Mouse (Mus musculus): ENCODE results near the gene Eif3i. TPM values are rescaled to one million over a fixed set of nuclear protein-coding genes. Genes with fewer than 3 reads are reported as not detected.
A peak's percentile ranks its signal among the peaks of the same experiment; 100 is the strongest.
"Not testable (repeated sequence)": the region's sequence is repeated elsewhere in the genome, so short reads cannot be mapped to it uniquely, and the experiment has no call there.

Eif3i gene
- total RNA-seq, 2 experiments from 2014 or later: 174 to 175 TPM

DNA sequence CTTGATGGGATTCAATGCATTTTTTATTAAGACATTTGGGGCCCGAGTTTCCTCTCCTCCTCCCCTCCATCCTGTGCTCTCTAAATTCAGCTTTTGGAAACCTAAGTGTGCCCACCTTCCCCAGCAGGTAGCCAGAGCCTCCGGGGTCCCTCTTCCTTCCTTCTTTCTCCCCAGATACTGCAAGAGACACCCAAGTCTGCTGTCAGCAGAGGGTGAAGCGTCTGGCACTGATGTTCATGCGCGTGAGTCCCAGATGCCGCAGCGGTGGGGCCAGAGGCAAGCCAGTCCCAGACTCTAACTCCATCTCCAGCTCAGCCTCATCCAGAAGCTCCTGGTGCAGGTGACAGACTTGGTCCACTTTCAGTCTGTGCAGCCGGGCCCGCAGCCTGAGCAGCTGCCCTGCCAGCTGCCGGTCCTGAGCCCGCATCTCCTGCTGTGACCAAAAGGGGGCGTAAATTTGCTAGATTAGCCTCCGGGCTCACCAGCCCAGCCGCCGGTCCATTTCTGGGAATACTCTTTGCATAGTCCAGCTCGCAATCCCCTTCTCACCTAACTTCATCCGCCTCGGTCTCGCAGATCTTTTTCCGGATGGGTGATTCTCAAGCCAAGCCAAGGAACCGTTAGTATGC is 23.5 kb downstream of the Eif3i start:
- peak; percentile 71 to 73 for DNase-seq (ENCODE audit: low spot score in 2 of 2)

DNA sequence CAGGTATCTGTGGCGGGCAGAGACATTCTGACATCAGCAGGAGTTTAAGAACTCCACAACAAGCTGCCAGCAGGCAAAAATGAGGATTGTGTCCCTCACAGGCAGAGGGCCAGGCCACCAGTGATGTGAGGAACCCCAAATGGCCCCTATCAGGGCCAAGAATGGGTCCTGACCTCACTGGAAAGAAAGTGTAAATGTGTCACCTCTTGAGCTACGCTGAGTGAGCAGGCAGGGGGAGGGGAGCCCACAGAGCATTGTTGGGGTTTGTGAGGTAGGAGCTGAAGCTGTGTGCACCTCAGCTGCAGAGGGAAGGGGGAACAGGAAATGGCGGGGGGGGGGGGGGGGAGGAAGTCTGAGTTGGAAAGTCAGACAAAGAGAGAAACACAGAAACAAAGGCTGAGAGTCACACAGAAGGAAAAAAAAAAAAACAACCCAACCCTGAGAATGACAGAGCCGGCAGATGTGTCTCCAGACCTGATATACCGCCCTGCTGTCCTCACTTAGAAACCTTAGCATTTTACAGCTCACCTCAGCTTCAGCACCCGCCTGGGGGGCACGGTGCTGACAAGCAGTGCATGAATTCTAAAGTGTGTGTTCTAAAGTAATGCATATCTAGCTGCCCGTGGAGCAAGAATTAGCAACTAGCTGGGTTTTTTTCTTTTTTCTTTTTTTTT is 25.1 kb downstream of the Eif3i start:
- DNase-seq (ENCODE audit: low spot score in 2 of 2): no peak

DNA sequence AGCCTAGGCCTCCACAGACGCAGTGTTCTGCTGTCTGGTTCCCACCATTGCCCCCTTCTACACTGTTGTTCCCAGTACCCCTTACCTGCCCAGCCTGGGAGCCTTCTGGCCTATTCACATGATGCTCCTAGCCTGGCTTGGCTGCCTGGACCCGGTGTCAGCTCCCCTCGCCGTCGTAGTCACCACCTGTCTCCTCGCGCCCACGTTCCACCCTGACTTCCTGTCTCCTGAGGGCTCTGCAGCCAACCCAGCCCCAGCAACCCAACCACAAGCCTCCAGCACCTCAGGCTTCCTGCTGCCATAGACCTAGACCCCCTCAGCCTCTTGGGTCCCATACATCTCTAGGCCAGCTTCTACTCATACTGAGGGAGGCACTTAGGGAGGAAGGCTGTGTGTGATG is 27.0 kb downstream of the Eif3i start, which contains the start of gene Lck:
Gene Lck, minus strand, starts transcription at position 212 of the 400 bp plus-strand sequence.
- DNase-seq (ENCODE audit: low spot score in 2 of 2): no peak

DNA sequence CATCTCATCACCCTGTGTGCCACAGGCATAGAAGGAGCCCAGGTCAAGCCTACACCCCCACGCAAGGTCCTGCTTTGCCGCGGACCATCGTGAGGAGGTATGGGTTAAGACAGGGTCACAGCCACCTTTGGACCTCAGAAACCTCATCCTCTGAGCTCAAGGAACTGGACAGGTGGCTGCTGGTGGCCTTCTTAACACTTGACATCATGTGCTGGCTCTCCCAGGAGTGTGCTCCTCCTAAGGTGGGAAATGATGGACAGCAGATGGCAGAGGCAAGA is 27.4 kb downstream of the Eif3i start:
- DNase-seq (ENCODE audit: low spot score in 2 of 2): no peak

DNA sequence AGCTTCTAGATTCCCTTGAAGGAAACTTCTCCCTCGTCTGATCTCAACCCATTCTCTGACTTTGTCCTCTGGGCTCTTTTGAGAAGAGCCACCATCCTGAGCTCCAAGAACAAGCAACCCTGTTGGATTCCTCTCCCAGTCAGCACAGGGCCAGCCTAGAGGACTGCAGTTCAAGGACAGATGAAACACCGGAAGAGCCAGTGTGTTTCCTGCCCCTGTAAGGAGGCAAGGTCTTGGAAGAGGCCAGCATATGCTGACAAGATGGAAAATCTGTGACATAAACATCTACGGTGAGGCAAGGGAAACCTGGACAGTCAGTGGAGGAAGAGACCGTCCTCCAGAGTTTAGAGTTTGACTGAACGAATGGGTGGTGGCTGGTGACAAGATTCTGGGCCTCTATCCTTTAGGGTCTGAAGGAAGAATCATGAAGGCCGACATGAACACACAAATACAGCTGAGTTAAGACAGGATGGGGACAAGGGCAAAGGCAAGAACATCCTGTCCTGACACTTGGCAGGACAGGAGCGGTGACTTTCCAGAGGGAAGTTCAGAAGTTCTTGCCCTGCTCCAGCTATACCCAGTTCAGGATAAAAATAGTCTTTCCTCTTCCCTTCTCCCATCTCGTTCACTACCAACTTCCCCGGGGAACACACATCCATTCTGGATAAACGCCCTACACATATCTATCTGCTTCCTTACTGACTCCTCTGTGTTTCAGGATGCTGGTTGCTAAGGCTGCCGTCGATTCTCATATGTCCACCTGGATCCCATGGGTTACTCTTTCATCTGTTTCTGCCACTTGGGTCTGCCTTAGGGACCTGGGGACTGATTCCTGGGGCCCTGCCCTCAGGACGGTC is 28.0 kb downstream of the Eif3i start:
- no peak for DNase-seq (ENCODE audit: low spot score in 2 of 2)

DNA sequence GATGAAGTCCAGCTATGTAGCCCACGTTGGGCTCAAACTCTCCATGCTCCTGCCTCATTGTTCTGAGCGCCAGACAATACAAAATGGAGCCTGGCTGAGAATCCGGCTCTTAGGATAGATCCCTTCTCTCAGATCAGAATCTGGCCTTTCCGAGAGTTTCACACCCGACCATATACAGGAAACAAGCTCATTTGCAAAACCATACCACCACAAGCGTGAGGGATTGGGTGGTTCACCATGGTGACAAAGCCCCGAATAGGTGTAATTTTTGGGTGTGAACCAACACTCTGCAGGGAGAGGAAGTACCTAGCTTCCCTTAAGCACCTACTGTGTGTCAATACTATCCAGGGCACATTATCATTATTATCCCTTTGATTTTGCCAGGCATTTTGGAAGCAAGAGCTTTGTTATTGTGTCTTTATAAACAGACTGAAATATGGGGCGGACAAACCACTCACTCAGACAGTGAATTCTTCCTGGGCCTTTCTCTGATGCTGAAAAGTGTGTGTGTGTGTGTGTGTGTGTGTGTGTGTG is 28.8 kb downstream of the Eif3i start:
- no peak for DNase-seq (ENCODE audit: low spot score in 2 of 2)

DNA sequence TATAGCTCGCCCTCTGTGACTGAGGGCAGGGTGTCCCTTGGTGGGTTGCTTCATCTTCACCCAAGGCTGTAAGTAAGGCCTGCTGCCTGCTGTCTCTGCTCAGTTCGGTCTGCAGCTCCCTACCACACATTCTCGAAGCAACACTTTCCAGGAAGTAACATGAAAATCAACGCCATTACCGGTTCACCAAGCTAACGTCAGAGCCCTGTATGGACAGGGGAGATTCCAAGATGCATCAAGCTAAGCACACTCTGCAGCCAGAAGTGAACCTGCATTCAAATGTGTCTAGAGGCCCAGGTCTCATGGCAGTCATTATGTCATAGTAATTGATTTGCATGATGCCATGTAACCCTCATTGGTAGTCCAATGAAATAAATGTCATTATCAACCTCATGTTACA is 30.4 kb downstream of the Eif3i start:
- no peak for DNase-seq (ENCODE audit: low spot score in 2 of 2)

DNA sequence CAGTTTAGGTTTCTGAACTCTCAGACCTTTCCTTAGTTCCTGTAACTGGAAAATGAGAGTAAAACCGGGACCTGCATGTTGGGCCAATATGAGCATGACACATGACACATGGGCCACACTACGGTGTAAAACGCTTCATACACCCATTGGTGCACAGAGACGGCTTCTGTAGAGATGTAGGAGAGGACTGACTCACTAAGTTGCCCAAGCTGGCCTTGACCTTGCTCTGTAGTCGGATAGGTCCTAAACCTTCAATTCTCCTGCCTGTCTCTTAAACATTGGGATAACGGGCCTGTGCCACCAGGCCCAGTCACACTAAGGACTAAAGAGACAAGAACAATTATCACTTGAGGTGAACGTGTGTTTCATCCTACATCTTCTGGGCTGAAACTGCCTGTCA is 32.1 kb downstream of the Eif3i start:
- DNase-seq (ENCODE audit: low spot score in 2 of 2): no peak

DNA sequence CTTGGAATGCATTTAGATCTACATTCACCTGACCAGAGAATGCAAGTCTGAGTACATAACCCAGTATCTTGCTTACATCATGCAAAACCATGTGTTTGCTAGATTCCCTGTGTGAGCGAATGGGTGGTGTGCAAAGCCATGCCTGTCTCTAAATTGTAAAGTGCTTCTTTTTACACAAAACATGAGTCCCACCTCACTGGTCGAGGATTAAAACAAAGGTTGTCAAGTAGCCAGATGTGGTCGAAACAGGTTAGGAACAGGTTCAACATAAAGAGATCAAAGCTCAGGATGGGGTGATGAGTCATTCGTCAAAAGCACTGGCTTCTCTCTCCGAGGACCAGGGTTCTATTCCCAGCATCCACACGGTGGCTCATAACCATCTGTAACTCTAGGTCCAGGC is 35.3 kb downstream of the Eif3i start:
- DNase-seq (ENCODE audit: low spot score in 2 of 2): no peak

DNA sequence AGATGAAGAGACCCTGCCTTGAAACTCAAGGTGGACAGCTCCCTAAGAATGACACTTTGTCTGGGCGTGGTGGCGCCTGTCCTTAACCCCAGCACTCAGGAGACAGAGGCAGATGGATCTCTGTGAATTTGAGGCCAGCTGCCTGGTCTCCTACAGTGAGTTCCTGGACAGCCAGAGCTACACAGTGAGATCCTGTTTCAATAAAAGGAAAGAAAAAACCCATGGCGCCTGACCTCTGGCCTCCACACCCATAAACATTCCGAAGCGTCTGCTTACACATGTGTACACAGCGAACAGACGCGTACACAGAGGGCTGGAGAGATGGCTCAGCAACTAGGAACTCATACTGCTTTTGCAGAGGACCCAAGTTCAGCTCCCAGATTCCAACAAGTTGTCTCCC is 36.7 kb downstream of the Eif3i start:
- no peak for DNase-seq (ENCODE audit: low spot score in 2 of 2)

DNA sequence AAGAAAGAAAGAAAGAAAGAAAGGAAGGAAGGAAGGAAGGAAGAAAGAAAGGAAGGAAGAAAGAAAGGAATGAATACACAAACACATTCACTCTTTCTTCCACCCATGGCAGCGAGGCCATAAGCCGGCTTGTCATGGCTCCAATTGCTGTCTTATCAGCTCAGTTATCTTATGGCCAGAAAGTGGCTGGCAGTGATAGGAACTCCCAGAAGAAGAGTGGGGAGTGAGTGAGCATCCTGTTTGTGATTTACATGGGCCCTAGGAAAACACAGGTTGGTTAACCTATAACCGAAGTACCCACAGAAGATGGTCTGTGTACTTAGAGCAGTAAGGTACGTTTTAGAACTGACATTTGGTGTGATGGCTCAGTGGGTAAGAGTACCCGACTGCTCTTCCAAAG is 39.3 kb downstream of the Eif3i start:
- no peak for DNase-seq (ENCODE audit: low spot score in 2 of 2)

DNA sequence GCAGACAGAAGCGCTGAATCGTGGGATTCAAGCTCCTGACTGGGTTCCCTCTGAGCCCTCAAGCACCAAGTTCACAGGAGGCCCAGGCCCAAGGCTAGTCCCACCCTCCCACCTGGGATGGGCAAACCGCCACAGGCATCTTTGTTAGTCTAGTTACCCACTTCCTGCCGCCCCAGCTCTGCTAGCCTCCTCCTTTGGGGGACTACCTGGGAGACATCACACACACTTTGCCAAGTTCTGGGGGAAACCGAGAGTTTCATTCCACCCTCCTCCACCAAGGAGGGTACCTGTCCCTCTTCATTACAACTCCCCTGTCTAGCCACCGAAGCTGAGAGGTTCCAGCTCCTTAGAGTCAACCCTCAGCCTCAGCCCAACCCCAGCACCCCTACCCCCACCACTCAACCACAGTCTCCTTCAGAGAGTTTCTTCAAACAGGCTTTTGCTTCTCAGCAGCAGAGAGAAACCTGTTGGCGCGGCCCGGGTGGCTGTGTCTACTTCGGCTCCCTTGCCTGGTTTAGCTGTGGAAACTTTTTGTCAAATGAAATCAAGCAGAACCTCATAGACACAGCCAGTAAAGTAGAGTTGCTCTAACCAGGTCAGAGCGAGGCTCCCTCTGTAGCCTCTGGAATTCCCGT is 42.0 kb downstream of the Eif3i start:
- no peak for DNase-seq (ENCODE audit: low spot score in 2 of 2)

DNA sequence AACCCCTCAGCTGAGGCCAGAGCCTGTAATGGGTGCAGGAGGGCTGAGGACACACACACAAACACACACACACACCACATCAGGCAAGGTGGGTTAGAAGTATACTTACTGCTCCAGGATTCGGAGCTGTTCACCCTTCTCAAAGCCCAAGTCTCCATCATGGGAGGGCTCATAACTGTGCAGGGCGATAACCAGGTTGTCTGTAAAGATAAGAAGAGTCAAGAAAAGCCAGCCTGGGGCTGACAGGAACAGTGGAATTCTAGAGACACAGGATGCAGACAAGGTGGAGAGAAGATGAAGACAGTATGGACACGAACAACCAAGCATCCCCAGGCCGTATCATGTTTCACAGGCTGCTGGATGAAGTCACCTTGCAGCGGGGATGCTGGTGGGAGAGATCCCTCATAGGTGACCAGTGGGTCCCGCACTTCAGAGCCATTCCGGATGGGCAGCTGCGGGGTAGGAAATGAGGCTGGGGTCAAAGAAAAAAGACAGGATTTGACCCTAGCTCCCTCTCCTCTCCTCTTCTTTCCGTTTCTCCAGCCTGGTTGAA is 43.1 kb downstream of the Eif3i start:
- no peak for DNase-seq (ENCODE audit: low spot score in 2 of 2)

DNA sequence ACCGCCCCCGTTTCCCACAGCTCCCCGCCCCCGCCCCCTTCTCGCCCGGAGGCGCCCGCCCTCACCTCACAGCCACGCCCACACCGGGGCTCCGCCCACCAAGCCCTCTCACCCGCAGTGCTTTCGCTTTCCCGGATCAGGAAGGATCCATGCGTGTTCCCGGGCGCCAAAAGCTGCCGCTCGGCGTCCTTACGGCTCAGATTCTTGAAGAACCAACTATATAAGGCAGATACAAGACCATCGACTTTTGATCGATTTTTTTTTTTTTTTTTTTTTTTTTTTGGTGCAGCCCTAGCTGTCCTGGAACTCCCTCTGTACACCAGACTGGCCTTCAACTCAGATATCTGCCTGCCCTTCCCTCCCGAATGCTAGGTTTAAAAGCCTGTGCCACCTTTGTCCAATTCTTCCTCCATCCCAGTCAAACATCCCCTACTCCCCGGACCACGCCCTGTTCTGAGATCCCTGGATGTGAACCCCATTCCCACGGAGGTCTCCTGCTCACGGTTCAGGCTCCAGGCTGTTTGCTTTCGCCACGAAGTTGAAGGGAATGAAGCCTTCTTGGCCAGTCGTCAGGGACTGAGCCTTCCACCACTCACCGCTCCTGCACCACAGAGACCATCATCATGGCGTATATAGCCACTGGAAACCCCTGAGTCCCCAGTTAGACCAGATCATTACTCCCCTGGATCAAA is 43.8 kb downstream of the Eif3i start:
- DNase-seq (ENCODE audit: low spot score in 2 of 2): peak; percentile 90 to 93

DNA sequence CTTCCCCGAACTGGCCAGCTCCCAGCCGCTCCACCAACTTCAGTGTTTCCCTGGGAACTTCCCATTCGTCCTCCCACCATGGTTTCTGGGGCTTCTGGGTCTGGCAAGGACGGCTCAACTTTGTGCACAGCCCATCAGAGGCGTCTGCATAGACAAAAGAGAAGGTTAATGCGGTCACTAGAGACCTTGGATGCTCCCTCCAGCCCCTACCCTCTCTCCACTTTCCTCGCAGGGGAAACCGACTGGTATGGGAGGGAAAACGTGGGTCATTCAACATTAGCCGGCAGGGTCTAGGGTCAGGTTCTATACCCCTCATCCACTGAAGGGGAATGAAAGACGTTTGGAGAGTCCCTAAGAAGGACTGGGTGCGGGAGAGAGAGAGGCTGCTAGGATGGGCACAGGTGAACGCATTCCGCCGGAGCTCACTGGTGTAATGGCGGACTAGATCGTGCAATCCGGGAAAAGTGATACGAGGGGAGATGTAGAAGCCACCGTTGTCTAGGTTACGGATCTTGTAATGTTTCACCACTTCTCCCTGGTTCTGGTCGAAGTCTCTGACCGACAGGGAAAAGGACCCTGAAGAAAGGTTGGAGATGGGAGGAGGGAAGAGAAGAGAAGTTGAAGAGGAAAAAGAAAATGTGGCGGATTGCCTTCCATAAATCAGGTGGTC is 44.5 kb downstream of the Eif3i start:
- peak in 1 of 2 experiments; percentile 31 for DNase-seq (ENCODE audit: low spot score in 2 of 2)

DNA sequence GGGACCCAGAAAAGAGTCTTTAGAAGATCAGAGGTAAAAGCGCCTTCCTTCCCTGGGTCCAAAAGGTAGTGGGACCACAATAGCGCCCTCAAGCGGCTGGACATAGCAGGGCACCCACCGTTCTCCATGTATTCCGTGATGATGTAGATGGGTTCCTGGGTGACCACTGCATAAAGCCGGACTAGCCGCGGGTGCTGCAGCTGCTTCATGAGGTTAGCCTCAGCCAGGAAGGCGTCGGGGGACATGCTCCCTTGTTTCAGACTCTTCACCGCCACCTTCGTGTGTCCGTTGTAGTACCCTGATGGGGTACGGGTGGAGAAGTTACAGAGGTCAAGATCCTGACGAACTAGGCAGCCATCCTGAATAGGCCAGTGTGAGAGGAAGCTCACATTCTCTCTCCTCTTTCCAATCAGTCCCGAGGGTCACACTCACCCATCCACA is 45.0 kb downstream of the Eif3i start:
- peak; percentile 65 to 68 for DNase-seq (ENCODE audit: low spot score in 2 of 2)

DNA sequence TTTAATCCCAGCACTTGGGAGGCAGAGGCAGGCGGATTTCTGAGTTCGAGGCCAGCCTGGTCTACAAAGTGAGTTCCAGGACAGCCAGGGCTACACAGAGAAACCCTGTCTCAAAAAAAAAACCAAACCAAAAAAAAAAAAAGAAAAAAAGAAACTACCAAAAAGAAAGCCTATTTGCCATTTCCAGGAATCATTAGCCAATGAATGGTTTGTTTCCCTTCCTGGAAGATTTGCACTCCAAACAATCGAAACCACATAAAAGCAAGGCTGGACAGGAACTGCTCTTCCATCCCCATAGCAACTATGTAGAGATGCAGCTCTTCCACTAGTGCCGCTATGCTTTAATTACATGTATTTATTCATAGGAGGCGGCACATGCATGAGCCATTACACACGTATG is 45.9 kb downstream of the Eif3i start:
- DNase-seq (ENCODE audit: low spot score in 2 of 2): not testable (repeated sequence)

DNA sequence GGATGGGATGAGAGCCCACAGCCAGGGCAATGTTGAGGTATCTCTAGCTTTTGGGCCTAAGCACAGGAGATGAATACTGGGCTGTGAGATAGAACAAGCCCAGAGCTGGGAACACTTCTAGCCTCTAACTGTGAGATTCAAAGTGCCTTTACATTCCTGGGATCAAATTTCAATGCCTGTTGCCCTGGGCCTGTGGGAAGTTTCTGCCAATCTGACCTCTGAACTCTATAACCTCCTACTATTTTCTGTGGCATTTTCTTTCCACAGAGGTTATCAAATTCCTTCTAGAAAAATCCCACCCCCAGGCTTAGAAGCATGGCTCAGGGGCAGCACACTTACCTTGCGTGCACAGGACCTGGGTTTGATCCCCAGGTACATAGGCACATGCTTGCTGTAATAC is 50.2 kb downstream of the Eif3i start:
- DNase-seq (ENCODE audit: low spot score in 2 of 2): no peak

DNA sequence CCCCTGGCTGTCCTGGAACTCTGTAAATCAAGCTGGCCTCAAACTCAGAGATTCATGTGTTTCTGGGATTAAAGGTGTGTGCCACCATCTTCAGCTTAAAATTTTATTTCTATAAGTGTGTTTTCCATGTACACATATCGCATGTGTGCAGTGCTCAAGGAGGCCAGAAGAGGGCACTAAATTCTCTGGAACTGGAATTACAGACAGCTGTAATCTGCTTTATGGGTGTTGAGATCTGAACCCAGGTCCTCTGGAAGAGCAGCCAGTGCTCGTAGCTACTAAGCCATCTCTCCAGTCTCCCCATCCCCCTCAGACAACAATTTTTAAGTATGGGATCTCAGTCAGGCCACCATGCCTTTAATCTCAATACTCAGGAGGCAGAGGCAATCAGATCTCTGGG is 51.1 kb downstream of the Eif3i start:
- peak in 1 of 2 experiments; percentile 39 for DNase-seq (ENCODE audit: low spot score in 2 of 2)

DNA sequence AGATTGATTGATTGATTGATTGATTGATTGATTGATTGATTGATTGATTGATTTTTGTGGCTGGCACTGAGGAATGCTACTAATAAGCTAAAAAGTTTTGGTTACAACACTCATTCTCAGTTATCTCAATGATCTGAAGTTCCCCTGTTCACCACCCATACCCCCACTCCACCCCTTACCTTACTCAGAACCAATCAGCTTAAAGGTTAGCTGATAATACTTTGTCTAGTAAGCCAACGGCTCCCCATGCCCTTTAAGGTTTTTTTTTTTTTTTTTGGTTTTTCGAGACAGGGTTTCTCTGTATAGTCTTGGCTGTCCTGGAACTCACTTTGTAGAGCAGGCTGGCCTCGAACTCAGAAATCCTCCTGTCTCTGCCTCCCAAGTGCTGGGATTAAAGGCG is 52.8 kb downstream of the Eif3i start:
- DNase-seq (ENCODE audit: low spot score in 2 of 2): not testable (repeated sequence)
